Mouse (Mus musculus): ENCODE data around the gene Slc25a31.

Slc25a31 gene

GRCm38 (mm10) chr3:40738381-40738912, 29.8 kb downstream of the Slc25a31 start:
- no peak for DNase-seq (ENCODE audit: low spot score)

- DNase-seq (ENCODE audit: low spot score) = no peak
Measured at GRCm38 (mm10) chr3:40744024-40744835, 35.6 kb downstream of the Slc25a31 start, which contains the start of gene Hspa4l. Gene Hspa4l (plus strand): TSS chr3:40744495.

GRCm38 (mm10) chr3:40744836-40745660, 36.4 kb downstream of the Slc25a31 start:
- DNase-seq (ENCODE audit: low spot score) = peak; percentile 86

GRCm38 (mm10) chr3:40745661-40746547, 37.2 kb downstream of the Slc25a31 start:
- DNase-seq (ENCODE audit: low spot score) = peak; percentile 2

GRCm38 (mm10) chr3:40760746-40761145, 52.1 kb downstream of the Slc25a31 start:
- DNase-seq (ENCODE audit: low spot score) = no peak

- DNase-seq (ENCODE audit: low spot score) = no peak
Measured at GRCm38 (mm10) chr3:40761312-40761711, 52.7 kb downstream of the Slc25a31 start.

Measured in T-cell, adult 2 months (primary cell).